Mouse (Mus musculus) intestine, embryonic 14.5 days (tissue): ENCODE measurements around the gene Tenm4. TPM values are rescaled to one million over a fixed set of nuclear protein-coding genes. Genes with fewer than 3 reads are reported as not detected.

ENCODE experiments used
- ATAC-seq: fragments of 200-750 bp; cut with Nextera tagmentation; replicated peaks from 2 replicates; pipeline ENCODE4 v1.8.0; 2017; ENCODE audit warnings: low read depth, moderate number of reproducible peaks, moderate TSS enrichment, moderate library complexity; ENCODE audit not compliant: low FRiP score, low TSS enrichment
- DNase-seq: peaks from one replicate; pipeline ENCODE4 v3.0.0-alpha.2; 2018; ENCODE audit warnings: low spot score
- H3K27ac ChIP-seq: fragments of 300-500 bp; sonication (generic); 2 replicates; pipeline ENCODE4 v1.5.1; 2014; ENCODE audit warnings: low read depth, mild to moderate bottlenecking, control low read depth
- H3K27me3 ChIP-seq: fragments of 300-500 bp; sonication (generic); replicated peaks from 2 replicates; pipeline ENCODE4 v1.6.1; 2014; ENCODE audit warnings: low read length, control low read depth; ENCODE audit not compliant: control insufficient read depth, insufficient read depth
- H3K36me3 ChIP-seq: fragments of 300-500 bp; sonication (generic); 2 replicates; pipeline ENCODE4 v1.6.1; 2014; ENCODE audit warnings: low read length, control low read depth; ENCODE audit not compliant: control insufficient read depth, insufficient read depth
- H3K4me1 ChIP-seq: fragments of 300-500 bp; sonication (generic); replicated peaks from 2 replicates; pipeline ENCODE4 v1.6.1; 2014; ENCODE audit warnings: low read length, control low read depth, mixed read lengths; ENCODE audit not compliant: control insufficient read depth, insufficient read depth
- H3K4me2 ChIP-seq: fragments of 300-500 bp; sonication (generic); 2 replicates; pipeline ENCODE4 v1.6.1; 2014; ENCODE audit warnings: low read length
- H3K4me3 ChIP-seq: fragments of 300-500 bp; sonication (generic); 2 replicates; pipeline ENCODE4 v1.5.1; 2014; ENCODE audit warnings: low read depth, low read length, control low read depth, mixed read lengths
- H3K9ac ChIP-seq: fragments of 300-500 bp; sonication (generic); 2 replicates; pipeline ENCODE4 v1.6.1; 2014; ENCODE audit warnings: mild to moderate bottlenecking, low read length
- H3K9me3 ChIP-seq: fragments of 300-500 bp; sonication (generic); 2 replicates; pipeline ENCODE4 v1.6.1; 2016; ENCODE audit warnings: low read length, control low read depth; ENCODE audit not compliant: control insufficient read depth
- WGBS: fragments of 180-500 bp; shearing (Covaris S2); extraction: QIAGEN DNeasy Blood & Tissue Kit; methylation state at CpG from one replicate; pipeline ENCODE4 v1.1.7; 2014; 5-methylcytosine and 5-hydroxymethylcytosine counted together
- polyA plus RNA-seq: library from polyadenylated mRNA; unstranded; fragments of >200 nt; fragmentation: Nextera tagmentation; extraction: Ambion mirVana; gene quantifications from 2 replicates; pipeline ENCODE4 v1.2.1, GENCODE M21; 2014

The Tenm4 gene
- polyA plus RNA-seq, 1 experiment from 2014 or later, result 36.5 TPM

DNA sequence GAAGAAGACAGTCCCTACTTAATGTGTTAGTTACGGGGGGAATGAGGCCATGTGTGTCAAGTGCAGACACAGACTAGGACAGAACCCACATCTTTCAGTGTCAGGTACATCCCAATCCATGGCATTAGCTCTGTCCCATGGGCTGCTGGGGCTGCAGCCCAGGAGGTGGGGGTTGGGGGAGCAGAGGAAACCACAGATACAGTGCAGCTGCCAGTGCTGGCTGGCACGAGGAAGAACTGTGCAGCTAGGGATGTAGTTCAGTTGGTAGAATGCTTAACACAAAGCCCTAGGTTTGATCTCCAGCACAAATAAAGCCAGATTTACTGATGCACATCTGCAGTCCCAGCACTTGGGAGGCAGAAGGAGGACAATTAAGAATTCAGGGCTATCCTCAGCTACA lies 688.0 kb downstream of the Tenm4 start:
- no peak overlapping the region for H3K4me2 ChIP-seq
- H3K4me3 ChIP-seq, result no peak overlapping the region
- H3K9me3 ChIP-seq, result no peaks in the 10 kb centered on the region
- no peaks in the 10 kb centered on the region for H3K36me3 ChIP-seq
- H3K27me3 ChIP-seq, result no peaks in the 10 kb centered on the region
- H3K27ac ChIP-seq, result no peak overlapping the region
- 80% methylated on average over 2 of the region's 2 CpGs for WGBS
- DNase-seq, result no peak
- H3K4me1 ChIP-seq, result peaks cover 10% of the 10 kb centered on the region
- ATAC-seq, result no peak
- no peak overlapping the region for H3K9ac ChIP-seq

GRCm38 (mm10) chr7:96859684-96860083 lies 688.6 kb downstream of the Tenm4 start:
- H3K36me3 ChIP-seq, result 0 out of 2 replicates have a peak, but pooled peaks cover 1% of the 10 kb centered on the region
- no peaks in the 10 kb centered on the region for H3K27me3 ChIP-seq
- no peak overlapping the region for H3K9ac ChIP-seq
- WGBS, result 83% methylated on average over 5 of the region's 5 CpGs
- H3K27ac ChIP-seq, result peak overlapping the region; percentile 40; the same call in 1 of the 2 replicates
- peaks cover 10% of the 10 kb centered on the region for H3K4me1 ChIP-seq
- H3K9me3 ChIP-seq, result no peaks in the 10 kb centered on the region
- H3K4me2 ChIP-seq, result no peak overlapping the region
- ATAC-seq (no peak), DNase-seq (no peak)
- no peak overlapping the region for H3K4me3 ChIP-seq

GRCm38 (mm10) chr7:96860650-96861049 lies 689.6 kb downstream of the Tenm4 start:
- Histone ChIP-seq H3K4me1 (peaks cover 10% of the 10 kb centered on the region), H3K9me3 (no peaks in the 10 kb centered on the region), H3K9ac (no peak overlapping the region), H3K4me3 (no peak overlapping the region), H3K36me3 (0 out of 2 replicates have a peak, but pooled peaks cover 4% of the 10 kb centered on the region), H3K4me2 (no peak overlapping the region), H3K27me3 (no peaks in the 10 kb centered on the region), H3K27ac (peak overlapping the region; percentile 40; the same call in 1 of the 2 replicates)
- ATAC-seq (peak; percentile 36; the same call in 1 of the 2 replicates), DNase-seq (no peak)
- WGBS, result 29% methylated on average over 4 of the region's 4 CpGs

DNA sequence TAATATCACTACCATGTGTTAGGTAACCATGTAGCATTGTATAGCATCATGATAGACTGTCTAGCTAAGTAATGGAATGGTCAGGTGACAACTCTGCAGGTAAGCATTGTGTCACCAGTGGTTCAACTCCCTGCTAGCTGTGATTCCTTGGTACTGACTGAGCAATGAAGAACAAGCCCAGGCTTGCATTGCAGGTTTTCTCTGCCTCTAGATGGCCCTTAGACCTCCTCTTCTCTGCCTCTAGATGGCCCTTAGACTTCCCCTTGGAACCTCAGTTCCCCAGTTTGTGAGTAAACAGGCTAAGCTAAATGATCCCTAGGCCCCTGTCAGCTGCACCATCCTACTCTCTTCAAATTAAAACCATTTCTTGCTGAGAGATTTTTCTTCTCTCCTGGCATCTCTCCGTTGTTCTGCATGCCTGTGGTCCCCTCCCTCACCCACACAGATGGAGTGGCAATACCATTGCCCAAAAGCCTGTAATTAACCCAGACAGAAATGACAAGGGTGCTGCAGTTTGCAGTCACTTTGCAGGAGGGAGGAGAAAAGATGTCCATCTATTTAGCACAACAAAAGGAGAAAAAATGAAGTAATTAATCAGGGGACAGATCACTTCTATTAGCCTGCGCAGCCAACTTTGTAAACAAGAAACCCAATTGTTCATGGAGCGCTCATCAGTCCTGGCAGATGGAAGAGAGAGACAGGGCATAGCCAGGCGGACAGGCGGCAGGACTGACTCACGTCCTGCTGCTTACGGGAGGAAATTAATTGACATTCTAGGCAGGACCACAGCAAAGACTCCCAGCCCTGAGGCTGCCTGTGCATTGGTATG lies 694.1 kb downstream of the Tenm4 start:
- H3K27me3 ChIP-seq, result no peaks in the 10 kb centered on the region
- H3K4me3 ChIP-seq, result no peak overlapping the region
- WGBS, result 60% methylated on average over 7 of the region's 7 CpGs
- no peaks in the 10 kb centered on the region for H3K9me3 ChIP-seq
- no peak overlapping the region for H3K4me2 ChIP-seq
- no peak overlapping the region for H3K27ac ChIP-seq
- H3K36me3 ChIP-seq, result 0 out of 2 replicates have a peak, but pooled peaks cover 4% of the 10 kb centered on the region
- DNase-seq (no peak), ATAC-seq (no peak)
- peaks cover 10% of the 10 kb centered on the region for H3K4me1 ChIP-seq
- H3K9ac ChIP-seq, result no peak overlapping the region

DNA sequence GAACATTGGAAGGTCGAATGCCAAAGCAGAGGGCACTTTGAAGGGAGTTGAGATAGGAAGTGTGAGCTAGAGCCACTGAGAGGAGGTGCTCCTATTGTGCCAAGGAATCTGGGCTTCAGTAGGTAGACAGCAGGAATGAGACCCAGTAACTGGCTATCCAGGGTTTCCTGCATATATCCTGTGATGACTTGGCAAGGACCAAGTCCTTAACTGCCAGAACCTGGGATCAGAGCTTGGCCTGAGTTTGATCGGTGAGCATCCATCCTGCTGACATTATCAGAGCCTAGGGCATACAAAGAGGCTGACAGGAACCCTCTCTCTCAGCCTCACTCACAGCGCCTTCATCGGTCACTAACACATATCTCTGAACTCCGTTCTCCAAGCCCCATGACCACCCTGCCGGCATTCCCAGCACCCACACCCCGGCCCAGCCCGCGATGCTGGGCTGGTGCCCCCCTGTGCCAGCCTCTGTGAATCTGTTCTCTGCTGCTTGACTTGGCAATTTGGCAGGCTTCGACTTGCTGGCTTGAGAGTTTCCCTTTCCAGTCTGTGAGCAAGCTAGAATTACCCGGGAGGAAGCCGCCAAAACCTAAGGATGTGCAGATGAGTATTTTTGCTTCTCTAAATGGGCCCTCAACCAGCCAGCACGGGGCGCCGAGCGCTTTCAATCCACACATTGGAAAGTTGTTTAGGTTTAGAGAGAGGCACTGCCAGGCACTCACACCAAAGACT lies 698.2 kb downstream of the Tenm4 start:
- no peak for DNase-seq
- Histone ChIP-seq H3K4me1 (peaks cover 10% of the 10 kb centered on the region), H3K9me3 (no peaks in the 10 kb centered on the region), H3K9ac (no peak overlapping the region), H3K4me2 (no peak overlapping the region), H3K4me3 (no peak overlapping the region), H3K27ac (no peak overlapping the region), H3K27me3 (no peaks in the 10 kb centered on the region), H3K36me3 (peaks cover 16% of the 10 kb centered on the region)
- WGBS, result 80% methylated on average over 16 of the region's 16 CpGs
- ATAC-seq, result no peak

DNA sequence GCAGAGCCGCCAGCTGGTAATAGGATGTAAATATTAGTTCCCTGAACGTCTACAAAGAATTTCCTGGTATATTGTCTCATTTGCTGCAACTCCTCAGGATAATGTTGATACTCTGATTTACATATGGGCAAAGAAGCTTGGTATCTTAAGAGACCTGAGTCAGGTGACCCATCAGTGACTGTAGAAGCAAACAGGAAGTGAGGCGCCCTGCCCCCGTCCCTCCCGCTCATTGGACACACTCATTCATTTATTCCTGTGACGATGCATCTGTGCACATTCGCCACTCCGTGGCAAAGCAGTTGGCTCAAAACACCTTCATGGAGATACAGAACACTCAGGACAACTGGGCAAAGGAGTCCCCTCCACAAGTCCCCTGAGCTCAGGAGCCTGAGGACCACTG lies 699.4 kb downstream of the Tenm4 start:
- Histone ChIP-seq H3K27me3 (no peaks in the 10 kb centered on the region), H3K36me3 (peaks cover 16% of the 10 kb centered on the region), H3K4me1 (peaks cover 10% of the 10 kb centered on the region), H3K9ac (no peak overlapping the region), H3K27ac (no peak overlapping the region), H3K9me3 (no peaks in the 10 kb centered on the region), H3K4me2 (no peak overlapping the region), H3K4me3 (no peak overlapping the region)
- WGBS, result 70% methylated on average over 8 of the region's 8 CpGs
- ATAC-seq (no peak), DNase-seq (no peak)

DNA sequence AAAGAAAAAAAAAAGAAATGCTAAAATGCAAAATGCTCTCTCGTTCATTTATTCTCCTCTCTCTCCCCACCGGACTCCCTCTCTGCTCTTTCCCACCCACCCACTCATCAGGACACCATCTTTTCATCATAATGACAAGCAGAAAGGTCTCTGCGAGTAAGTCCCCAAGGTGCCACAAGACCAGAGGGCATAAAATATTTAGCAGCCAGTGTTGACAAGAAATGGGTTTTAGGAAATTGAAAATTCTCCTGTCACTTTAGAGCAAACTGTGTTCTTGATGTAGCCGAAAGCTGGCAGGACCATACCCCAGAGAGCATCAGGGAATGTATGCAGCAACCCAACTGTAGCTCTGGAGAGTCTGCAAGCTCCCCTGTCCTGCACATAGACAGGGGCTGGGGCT lies 700.0 kb downstream of the Tenm4 start:
- Histone ChIP-seq H3K9ac (no peak overlapping the region), H3K4me3 (no peak overlapping the region), H3K27ac (no peak overlapping the region), H3K27me3 (no peaks in the 10 kb centered on the region), H3K4me2 (no peak overlapping the region), H3K9me3 (no peaks in the 10 kb centered on the region), H3K36me3 (peaks cover 16% of the 10 kb centered on the region), H3K4me1 (peaks cover 10% of the 10 kb centered on the region)
- DNase-seq (no peak), ATAC-seq (no peak)
- WGBS, result 85% methylated on average over 4 of the region's 4 CpGs

GRCm38 (mm10) chr7:96878511-96879276 lies 707.6 kb downstream of the Tenm4 start:
- ATAC-seq, result no peak
- H3K9me3 ChIP-seq, result no peaks in the 10 kb centered on the region
- no peak overlapping the region for H3K4me3 ChIP-seq
- peaks cover 10% of the 10 kb centered on the region for H3K36me3 ChIP-seq
- 73% methylated on average over 7 of the region's 7 CpGs for WGBS
- no peak overlapping the region for H3K9ac ChIP-seq
- no peaks in the 10 kb centered on the region for H3K4me1 ChIP-seq
- H3K27ac ChIP-seq, result no peak overlapping the region
- no peak for DNase-seq
- no peaks in the 10 kb centered on the region for H3K27me3 ChIP-seq
- H3K4me2 ChIP-seq, result no peak overlapping the region
